Mouse (Mus musculus): ENCODE results near the gene Cuedc2. TPM values are rescaled to one million over a fixed set of nuclear protein-coding genes. Genes with fewer than 3 reads are reported as not detected.

Cuedc2 gene
- polyA plus RNA-seq (2021; fragmentation: Nextera tagmentation) = 363 and 389 TPM in 2 replicates
- long read RNA-seq, experiment 1, transcript Cuedc2-203 (9 exons, 1,790 nt) = minor isoform, 63 of 582 reads
- long read RNA-seq, experiment 1, transcript Cuedc2-201 (9 exons, 1,833 nt) = major isoform, 164 of 582 reads
- long read RNA-seq, experiment 1, transcript Cuedc2-206 (10 exons, 1,164 nt) = minor isoform, 11 of 582 reads
- long read RNA-seq, experiment 1, transcript Cuedc2-211 (9 exons, 999 nt) = minor isoform, 76 of 582 reads
- long read RNA-seq, experiment 1, partial matches to known transcripts = 43 of 582 reads
- long read RNA-seq, experiment 1, other reads (novel, unspliced or antisense) = 218 of 582 reads
- long read RNA-seq, experiment 2, transcript Cuedc2-201 (9 exons, 1,833 nt) = major isoform, 91 of 393 reads
- long read RNA-seq, experiment 2, transcript Cuedc2-204 (9 exons, 1,050 nt) = minor isoform, 7 of 393 reads
- long read RNA-seq, experiment 2, transcript Cuedc2-211 (9 exons, 999 nt) = minor isoform, 46 of 393 reads
- long read RNA-seq, experiment 2, transcript Cuedc2-203 (9 exons, 1,790 nt) = minor isoform, 37 of 393 reads
- long read RNA-seq, experiment 2, partial matches to known transcripts = 51 of 393 reads
- long read RNA-seq, experiment 2, other reads (novel, unspliced or antisense) = 158 of 393 reads

GRCm38 (mm10) chr19:46338331-46338936 is at the start of gene Cuedc2:
Gene Cuedc2, minus strand, starts transcription at chr19:46338702.

GRCm38 (mm10) chr19:46350168-46350932 is 11.8 kb upstream of the Cuedc2 start, which contains the start of gene 2310034G01Rik:
Gene 2310034G01Rik, minus strand, starts transcription at chr19:46350302.

GRCm38 (mm10) chr19:46328081-46329030 is 10.1 kb downstream of the Cuedc2 start, which contains the start of gene Fbxl15:
Gene Fbxl15, plus strand, starts transcription at chr19:46328184.

GRCm38 (mm10) chr19:46326756-46327305 is 11.7 kb downstream of the Cuedc2 start, which contains the start of gene Psd:
Gene Psd, minus strand, starts transcription at chr19:46327156.

GRCm38 (mm10) chr19:46304216-46304841 is 34.2 kb downstream of the Cuedc2 start, which contains the start of gene Nfkb2:
Gene Nfkb2, plus strand, starts transcription at chr19:46304320.

Other genes with a start within 250 kb of the Cuedc2 start
- not detected in 2 replicates for gene Elovl3, start 206.8 kb downstream of the Cuedc2 start, polyA plus RNA-seq (2021; fragmentation: Nextera tagmentation)
- gene Pitx3, start 190.4 kb downstream of the Cuedc2 start, polyA plus RNA-seq (2021; fragmentation: Nextera tagmentation) = 0.08 and 0.34 TPM in 2 replicates
- gene Gbf1, start 186.2 kb downstream of the Cuedc2 start, polyA plus RNA-seq (2021; fragmentation: Nextera tagmentation) = 25.6 and 31.8 TPM in 2 replicates
- 1.7 and 1.9 TPM in 2 replicates for gene Nfkb2, start 34.4 kb downstream of the Cuedc2 start, polyA plus RNA-seq (2021; fragmentation: Nextera tagmentation)
- gene Psd, start 11.5 kb downstream of the Cuedc2 start, polyA plus RNA-seq (2021; fragmentation: Nextera tagmentation) = 116 and 130 TPM in 2 replicates
- 56.1 and 72.4 TPM in 2 replicates for gene Fbxl15, start 10.5 kb downstream of the Cuedc2 start, polyA plus RNA-seq (2021; fragmentation: Nextera tagmentation)
- 20.1 and 30.8 TPM in 2 replicates for gene Mfsd13a, start 2.4 kb upstream of the Cuedc2 start, polyA plus RNA-seq (2021; fragmentation: Nextera tagmentation)
- gene 2310034G01Rik, start 11.6 kb upstream of the Cuedc2 start, polyA plus RNA-seq (2021; fragmentation: Nextera tagmentation) = 1.3 and 1.8 TPM in 2 replicates
- gene Actr1a, start 57.0 kb upstream of the Cuedc2 start, polyA plus RNA-seq (2021; fragmentation: Nextera tagmentation) = 72.4 and 105 TPM in 2 replicates
- gene Sufu, start 58.2 kb upstream of the Cuedc2 start, polyA plus RNA-seq (2021; fragmentation: Nextera tagmentation) = 6.0 and 8.2 TPM in 2 replicates
- gene Trim8, start 163.0 kb upstream of the Cuedc2 start, polyA plus RNA-seq (2021; fragmentation: Nextera tagmentation) = 10.4 and 50.6 TPM in 2 replicates
- gene Arl3, start 234.5 kb upstream of the Cuedc2 start, polyA plus RNA-seq (2021; fragmentation: Nextera tagmentation) = 217 and 306 TPM in 2 replicates
- gene Sfxn2, start 234.7 kb upstream of the Cuedc2 start, polyA plus RNA-seq (2021; fragmentation: Nextera tagmentation) = 0.97 and 1.7 TPM in 2 replicates

Data from left cerebral cortex, adult 6 months (tissue).